Mouse (Mus musculus) brain, embryonic 18.5 days (tissue): ENCODE measurements around the gene Dhcr7.
A peak's percentile ranks its signal among the peaks of the same experiment; 100 is the strongest.

Experiments
- DNase-seq: peaks from one replicate; pipeline ENCODE4 v3.0.0-alpha.2; 2012; ENCODE audit warnings: low read depth, low spot score

Dhcr7 gene

DNA sequence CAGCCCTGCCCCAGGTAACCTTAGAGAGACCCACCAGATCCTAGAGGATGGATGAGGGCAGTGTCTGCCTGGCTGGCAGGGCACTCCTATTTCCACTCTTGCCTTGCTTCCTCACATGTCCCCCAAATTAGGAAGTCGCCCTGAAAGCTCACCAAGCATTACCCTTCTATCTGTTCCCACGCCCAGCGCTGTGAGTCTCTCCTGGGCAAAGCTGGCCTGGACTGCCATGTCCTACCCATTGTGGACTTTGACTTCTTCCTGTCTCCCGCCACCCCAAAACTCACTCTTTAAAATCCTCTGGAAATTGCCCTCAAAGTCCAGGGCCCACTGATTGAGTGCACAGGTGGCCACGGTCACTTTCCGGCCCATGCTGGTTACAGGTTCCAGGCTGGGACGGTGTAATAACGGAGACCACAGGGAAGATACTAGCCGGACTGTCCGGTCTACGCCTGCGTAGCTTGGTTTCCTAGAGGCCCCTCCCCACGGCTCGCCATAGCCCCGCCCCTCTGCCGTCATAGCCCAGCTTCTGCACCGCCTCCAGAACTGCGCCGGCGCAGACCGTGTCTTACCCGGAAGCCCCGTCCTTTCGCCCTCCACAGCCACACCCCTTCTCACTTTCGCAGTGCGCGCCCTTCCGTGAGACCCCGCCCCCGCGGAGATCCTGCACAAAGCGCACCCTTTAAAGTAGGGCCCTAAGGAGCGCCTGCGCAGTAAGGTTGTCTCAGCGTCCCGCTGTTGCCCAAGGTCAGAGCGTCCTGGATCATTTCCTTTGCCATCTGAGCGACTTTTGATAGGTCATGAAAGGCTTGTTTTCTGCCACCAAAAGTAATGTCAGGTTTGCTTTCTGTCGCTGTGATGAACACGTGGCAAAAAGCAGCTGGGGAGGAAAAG, at the start of gene Dhcr7, which contains the start of gene Nadsyn1:
Gene Dhcr7 (plus strand): TSS at position 771 of the 891 bp plus-strand sequence.
Gene Nadsyn1 (minus strand): TSS at position 475 of the 891 bp plus-strand sequence.
- peak; percentile 94 for DNase-seq

GRCm38 (mm10) chr7:143776137-143776536, 46.8 kb upstream of the Dhcr7 start:
- DNase-seq, result no peak

GRCm38 (mm10) chr7:143777375-143777774, 45.6 kb upstream of the Dhcr7 start:
- DNase-seq, result no peak

DNA sequence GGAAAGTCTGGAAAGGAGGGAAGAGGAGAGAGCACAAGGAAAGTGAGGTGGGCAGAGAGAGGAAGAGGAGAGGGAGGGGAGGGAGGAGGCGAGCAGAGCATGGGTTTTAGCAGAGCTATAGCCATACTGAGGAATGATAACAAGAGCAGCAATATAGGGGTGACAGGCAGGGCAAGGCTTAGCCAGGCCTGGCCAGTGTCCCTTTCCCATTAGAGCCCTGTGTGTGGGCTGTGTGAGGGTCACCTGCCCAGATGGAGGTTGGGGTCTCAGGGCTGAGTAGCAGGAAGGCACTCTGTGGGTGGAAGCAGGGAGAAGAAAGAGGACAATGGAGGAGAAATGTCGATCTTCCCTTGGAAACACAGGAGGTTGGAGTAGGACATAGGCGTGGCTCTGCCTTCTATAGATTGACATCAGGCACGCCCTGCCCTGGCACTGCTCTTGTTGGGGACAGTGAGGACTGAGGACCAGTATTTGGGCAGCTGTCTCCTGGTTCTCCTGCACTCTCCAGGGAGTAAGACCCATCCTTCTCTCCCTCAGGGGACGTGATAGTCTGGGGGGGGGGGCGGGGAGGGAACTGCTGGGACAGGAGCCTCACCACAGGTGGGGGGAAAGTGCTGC, 39.5 kb upstream of the Dhcr7 start:
- DNase-seq, result no peak

DNA sequence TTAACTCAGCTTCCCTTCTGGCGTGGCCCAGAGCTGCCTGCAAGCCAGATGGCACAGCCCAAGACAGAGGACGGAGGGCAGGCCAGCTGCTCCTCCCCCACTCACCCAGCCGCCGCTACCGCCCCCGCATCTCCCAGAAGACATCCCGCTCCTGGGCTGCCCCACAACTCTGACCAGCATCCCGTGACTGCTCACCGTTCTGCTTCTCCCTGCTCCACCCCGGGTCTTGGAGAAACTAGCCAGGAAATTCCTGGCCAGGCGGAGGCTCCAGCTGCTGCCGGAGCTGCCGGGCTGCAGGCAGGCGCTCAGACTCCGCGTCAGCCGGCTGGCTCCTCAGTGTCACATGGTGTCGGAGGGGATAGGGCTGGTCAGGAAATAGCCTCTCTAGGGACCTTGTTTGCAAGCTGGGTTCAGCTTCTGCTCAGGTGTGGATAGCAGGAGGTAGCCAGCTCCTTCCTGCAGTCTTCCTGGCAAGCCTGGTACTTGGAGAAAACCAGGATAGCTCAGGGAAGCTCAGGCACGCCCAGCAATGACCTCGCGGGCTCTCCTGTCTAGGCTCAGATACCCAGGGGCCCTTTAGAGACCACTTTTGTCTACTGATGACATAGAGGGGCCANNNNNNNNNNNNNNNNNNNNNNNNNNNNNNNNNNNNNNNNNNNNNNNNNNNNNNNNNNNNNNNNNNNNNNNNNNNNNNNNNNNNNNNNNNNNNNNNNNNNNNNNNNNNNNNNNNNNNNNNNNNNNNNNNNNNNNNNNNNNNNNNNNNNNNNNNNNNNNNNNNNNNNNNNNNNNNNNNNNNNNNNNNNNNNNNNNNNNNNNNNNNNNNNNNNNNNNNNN, 38.7 kb upstream of the Dhcr7 start, which contains the start of gene Mrgpre:
Gene Mrgpre (minus strand): TSS at position 505 of the 834 bp plus-strand sequence.
- no peak for DNase-seq

GRCm38 (mm10) chr7:143792336-143792985, 30.5 kb upstream of the Dhcr7 start:
- no peak for DNase-seq

DNA sequence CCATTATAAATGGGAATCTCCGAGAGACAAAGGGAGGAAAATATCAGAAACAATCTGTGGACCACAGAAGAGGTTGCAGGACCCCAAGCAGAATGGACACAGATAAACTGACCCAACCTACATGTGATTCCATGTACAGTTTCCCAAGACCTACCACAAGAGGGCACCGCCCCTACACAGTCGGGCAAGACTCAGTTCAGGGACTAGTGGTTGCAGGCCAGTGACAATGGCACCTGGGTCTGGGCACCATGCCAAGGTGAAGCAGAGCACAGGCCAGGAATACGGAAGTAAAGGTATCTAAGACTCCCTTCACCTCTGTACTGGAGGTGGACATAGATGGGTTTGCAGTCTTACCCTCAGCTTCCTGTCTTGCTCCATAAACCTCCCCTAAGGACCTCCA, 29.8 kb upstream of the Dhcr7 start:
- no peak for DNase-seq

DNA sequence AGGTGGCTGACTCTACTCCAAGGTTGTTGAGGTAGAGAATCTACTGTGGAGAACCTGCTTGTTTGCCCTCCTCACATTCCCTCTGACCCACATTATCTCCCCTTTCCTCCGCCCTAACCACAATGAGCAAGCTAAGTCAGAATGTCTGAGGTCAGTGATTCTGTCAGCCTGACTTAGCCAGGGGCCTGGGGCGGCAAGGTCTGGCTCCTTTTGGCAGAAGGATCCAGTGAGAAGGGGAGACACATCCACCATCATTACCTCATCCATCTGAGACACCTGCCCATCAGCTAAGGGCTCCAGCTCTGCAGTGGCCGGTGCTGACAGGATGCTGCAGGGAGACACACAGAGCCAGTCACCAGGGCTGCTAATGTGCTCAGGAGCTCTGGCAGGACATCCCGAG, 24.2 kb upstream of the Dhcr7 start:
- DNase-seq, result no peak

DNA sequence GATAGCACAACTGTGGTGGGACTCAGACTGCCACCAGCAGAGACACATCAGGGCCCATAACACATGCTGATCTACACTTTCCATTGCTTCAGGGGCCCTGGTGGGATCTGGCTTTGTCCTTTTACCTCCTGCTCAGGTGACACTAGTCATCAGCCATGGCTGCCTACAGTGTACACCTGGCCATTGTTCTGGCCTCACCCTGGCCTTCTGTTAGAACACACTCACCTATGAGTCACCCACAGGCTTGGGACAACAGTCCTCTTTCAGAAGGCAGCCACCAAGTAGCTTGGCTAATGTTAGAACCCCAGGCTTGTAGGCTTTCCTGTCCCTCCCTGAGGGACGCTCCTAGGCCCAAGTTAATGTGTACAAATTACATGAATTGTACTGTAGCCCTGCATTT, 22.2 kb upstream of the Dhcr7 start:
- no peak for DNase-seq

DNA sequence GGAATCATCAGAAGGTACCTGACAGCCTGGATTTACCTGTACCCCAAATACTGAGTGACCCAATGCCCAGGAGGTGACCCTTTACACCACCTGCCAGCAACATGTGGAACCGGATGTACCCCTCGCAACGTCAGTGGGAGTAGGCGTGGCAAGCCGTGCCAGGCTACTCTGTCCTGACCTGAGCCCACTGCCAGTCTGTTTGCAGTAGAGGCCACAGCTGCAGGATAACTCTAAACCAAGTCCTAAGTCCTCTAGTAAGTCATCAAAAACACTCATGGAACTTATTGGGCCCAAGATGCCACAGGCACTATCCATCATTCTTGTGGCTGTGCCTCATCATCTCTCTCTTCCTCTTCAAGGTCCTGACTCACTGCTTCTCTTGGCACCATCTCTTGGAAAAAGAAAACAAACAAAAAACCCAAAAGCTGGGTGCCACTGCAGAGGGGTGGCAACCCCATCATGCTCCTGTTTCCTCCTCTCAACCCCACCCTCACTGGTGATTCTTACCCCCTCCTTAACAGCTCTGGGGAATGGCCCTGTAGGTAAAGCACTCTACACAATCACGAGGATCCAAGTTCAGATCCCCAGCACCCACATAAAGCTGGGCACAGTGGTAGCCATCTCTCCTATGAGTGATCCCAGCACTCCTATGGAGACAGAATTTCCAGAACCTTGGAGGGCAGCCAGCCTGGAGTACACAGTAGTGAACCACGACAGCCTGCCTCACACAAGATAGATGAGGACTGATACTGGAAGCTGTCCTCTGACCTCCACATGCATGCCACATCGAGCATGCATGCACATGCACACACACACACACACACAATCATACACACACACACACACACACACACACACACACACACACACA, 21.5 kb upstream of the Dhcr7 start:
- no peak for DNase-seq

- DNase-seq, result no peak
Measured at GRCm38 (mm10) chr7:143805199-143805624, 17.7 kb upstream of the Dhcr7 start.

- DNase-seq, result no peak
Measured at GRCm38 (mm10) chr7:143808909-143809308, 14.0 kb upstream of the Dhcr7 start.

DNA sequence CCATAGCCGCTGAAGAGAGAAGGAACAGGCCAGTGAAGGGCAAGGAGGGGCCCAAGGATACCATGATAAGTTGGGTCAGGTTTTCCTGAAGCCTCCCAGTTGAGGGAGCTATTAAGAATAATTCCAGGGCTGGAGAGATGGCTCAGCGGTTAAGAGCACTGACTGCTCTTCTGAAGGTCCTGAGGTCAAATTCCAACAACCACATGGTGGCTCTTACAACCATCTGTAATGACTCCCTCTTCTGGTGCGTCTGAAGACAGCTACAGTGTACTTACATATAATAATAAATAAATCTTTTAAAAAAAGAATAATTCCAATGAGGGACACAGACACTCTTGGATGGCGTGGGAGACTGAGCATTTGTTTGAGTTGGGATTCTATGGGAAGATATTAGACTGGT, 3.7 kb upstream of the Dhcr7 start:
- no peak for DNase-seq

GRCm38 (mm10) chr7:143821241-143821640, 1.7 kb upstream of the Dhcr7 start:
- no peak for DNase-seq

DNA sequence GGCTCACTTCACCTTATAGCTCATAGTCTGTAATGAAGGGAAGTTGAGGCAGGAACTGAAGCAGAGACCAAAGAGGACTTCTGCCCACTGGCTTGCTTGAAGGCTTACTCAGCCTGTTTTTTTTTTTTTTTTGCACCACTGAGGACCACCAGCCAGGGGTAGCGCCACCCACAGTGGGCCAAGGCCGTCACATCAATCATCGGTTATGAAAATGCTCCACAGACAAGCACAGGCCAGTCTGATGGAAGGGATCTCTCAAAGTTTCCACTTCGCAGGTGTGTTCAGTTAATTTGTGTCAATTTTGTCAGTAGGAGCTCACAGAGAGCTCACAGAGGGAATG, 291 bp downstream of the Dhcr7 start:
- no peak for DNase-seq

- DNase-seq, result no peak
Measured at GRCm38 (mm10) chr7:143826985-143827384, 4.0 kb downstream of the Dhcr7 start.

- DNase-seq, result peak; percentile 97
Measured at GRCm38 (mm10) chr7:143829504-143830331, 6.8 kb downstream of the Dhcr7 start.

DNA sequence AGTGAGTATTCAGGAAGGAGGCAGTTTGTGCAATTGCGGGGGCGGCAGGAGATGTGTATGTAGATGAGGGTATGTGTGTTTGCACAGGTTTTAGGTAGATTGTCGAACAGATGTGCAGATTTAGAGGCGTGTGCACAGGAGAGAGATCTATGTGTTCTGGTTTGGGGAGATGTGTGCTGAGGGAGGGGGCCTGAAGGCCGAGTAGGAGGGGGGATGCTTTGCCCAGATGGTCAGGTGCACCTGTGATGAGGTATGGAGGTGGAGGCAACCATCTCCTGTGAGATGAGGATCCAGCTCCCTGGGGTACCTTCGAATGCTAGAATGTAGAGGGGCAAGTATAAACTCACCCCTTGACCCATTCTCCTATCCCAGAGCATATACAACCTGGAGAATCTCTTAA, 7.5 kb downstream of the Dhcr7 start:
- peak; percentile 6 for DNase-seq

DNA sequence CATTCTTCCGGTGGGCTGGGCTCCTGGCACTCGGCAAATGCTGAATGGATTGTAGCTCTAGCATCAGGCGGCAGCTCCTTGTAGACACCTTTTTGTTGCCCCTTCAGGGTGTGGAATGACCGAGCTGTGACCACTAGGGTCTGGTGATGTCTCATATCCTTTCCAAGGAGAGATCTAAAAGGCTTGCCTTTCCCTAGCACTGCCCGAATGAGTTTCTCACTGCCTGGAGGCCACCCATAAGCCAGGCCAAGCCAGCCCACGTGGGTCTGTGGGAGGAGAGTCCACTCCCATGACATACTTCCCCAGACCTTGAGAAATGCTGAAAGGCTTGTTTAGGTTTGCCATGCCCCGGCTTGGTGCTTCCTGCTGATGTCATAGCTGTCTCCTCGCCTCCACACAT, 9.3 kb downstream of the Dhcr7 start:
- DNase-seq, result no peak

DNA sequence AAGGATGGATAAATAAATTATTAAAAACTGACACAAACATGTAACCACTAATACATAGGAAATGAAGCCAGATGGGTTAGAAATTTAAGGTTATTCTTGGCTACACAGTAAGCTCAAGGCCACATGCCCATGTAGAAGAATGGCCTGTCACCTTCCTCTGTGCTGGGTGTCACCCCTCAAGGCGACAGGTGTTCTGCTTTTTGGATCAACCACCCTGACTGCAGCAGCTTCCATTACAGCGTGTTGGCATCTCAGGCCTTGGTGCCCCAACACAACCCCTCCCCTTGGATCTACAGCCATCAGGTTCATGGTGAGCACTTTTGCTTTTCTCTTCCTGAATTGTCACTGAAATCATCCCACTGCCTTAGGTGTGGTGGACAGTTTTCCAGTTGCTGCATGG, 9.7 kb downstream of the Dhcr7 start:
- no peak for DNase-seq
